Mouse (Mus musculus) retina, embryonic 14.5 days (tissue): ENCODE measurements around the gene Fbln5.

Experiments used
- DNase-seq: peaks from one replicate; pipeline ENCODE4 v3.0.0-alpha.2; 2015; ENCODE audit warnings: low spot score

Gene Fbln5

GRCm38 (mm10) chr12:101762054-101762453 is 56.8 kb downstream of the Fbln5 start:
- DNase-seq, result no peak

GRCm38 (mm10) chr12:101759440-101760045 is 59.3 kb downstream of the Fbln5 start:
- DNase-seq, result no peak

GRCm38 (mm10) chr12:101758698-101759097 is 60.2 kb downstream of the Fbln5 start:
- no peak for DNase-seq

DNA sequence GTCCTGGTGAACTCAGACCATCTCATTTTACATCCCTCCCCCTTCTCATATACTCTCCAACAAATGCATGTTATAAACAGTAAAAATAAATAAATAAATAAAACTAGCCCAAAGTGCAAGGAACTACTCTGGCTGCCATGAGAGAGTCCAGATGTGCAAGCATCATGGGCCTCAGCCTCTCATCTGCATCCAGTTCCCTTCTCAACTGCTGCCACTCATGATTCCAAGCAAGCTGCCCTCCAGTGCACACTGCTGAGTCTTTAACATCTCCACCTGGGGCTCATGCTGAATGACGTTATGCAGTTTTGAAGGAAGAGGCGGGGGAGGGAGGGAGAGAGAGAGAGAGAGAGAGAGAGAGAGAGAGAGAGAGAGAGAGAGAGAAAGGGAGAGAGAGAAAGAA is 76.5 kb downstream of the Fbln5 start:
- no peak for DNase-seq

DNA sequence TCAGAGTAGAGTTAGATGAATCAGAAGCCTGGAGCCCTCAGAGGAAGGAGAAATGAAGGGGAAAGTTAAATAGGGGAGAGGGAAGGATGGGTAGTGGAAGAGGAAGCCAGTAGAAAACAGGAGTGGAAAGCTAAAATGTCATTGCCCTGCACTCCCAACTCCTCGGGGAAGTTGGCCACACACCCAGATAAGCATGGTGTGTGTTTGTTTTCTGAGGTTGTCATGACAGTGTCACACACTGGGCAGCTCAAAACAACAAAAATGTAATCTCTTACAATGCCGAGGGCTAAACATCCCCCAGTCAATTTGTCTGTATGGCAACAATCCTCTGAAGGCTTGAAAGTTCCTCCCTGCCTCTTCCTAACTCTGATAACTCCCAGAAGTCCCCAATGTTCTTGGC is 78.4 kb downstream of the Fbln5 start:
- DNase-seq, result no peak

- no peak for DNase-seq
These were observed 78.8 kb downstream of the Fbln5 start for GRCm38 (mm10) chr12:101740045-101740444.

DNA sequence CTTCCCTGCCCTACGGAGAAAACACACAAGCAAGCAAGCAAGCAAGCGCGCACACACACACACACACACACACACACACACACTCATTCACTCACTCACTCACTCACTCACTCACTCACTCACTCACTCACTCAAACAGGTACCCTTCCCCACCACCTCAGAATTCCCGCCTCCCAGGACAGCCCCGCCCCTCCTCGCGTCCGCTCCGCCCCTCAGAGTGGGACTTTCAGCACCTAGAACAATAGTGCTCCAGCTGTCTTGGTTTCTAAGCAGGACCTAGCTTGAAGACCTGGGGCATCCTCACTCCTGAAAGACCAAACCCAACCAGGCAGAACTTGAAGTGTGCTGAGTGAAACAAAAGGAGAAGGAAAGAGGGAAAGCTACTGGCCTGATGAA is 100.1 kb downstream of the Fbln5 start:
- peak; percentile 60 for DNase-seq

DNA sequence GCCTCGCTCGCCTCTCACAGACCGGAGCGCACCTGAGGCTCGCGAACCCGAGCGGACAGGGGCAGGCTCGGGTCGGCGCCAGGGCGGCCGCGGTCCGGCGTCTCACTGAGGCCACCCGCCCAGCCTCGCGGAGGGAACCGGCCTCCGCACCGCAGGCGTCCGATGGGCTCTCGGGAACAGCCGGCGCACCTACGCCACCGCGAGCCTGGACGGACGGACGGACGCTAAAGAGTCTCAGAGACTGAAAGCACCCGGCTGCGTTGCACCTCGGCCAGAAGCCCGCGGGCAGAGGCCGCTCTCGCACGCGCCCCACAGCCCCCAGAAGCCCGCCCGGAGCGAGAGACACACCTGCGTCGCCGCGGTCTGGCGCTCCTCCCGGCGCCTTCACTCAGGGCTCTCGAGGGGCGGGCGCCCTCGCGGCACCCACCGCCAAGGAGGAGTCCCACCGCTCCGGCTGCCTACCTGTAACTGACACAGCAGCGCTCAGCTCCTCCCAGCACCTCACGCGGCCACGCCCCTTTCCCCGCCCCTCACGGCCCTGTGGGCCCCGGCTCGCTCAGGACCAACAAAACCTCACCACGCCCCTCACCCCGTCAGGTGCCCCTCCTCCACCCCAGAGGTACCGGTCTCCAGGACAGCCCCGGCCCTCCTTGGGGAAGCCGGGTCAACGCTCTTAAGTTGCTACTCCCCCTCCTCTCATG is 100.7 kb downstream of the Fbln5 start, which contains the start of gene Tc2n:
Gene Tc2n (minus strand): TSS at position 470 of the 701 bp plus-strand sequence.
- DNase-seq, result peak; percentile 78

- DNase-seq, result no peak
These were observed 119.7 kb downstream of the Fbln5 start for GRCm38 (mm10) chr12:101699176-101699575.
